Mouse (Mus musculus) stomach, postnatal 0 days (tissue): ENCODE results near the gene Hoxb13.

Experiments used
- CTCF ChIP-seq: IDR thresholded peaks from 2 replicates; pipeline ENCODE4 v1.5.1; 2016; ENCODE audit warnings: antibody characterized with exemption, low read depth, mild to moderate bottlenecking, moderate library complexity
- EP300 ChIP-seq: optimal IDR thresholded peaks from 2 replicates; pipeline ENCODE3; 2016; ENCODE audit warnings: antibody characterized with exemption

DNA sequence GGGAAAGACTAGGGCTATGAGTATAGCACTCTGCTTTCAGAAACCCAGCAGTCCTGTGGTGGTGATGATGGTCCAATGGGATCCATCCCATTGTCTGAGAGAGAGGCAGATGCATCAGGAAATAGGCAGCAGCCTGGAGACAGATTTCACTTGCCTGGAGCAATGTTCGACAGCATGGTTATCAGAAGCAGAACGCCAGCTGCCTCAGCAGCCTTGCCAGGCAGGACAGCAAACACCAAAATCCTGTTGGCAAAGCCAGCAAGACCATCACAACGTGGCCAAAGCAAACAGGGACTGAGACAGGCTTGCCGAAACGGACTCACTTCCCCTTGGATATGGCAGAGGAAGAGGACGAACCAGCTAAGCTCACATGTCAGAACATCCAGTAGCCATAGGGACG is 25.1 kb upstream of the Hoxb13 start:
- no peak for TF ChIP-seq CTCF
- TF ChIP-seq EP300 = no peak
